Mouse (Mus musculus) C2C12 (cell line): ENCODE data around the gene Gucy1a1. TPM values are rescaled to one million over a fixed set of nuclear protein-coding genes. Genes with fewer than 3 reads are reported as not detected.

Experiments used
- H3K27me3 ChIP-seq: one replicate; pipeline ENCODE4 v1.6.1; 2011; ENCODE audit not compliant: control insufficient read depth, insufficient read depth, insufficient read length
- H3K36me3 ChIP-seq: one replicate; pipeline ENCODE4 v1.6.1; 2011; ENCODE audit not compliant: control insufficient read depth, insufficient read depth
- H3K4me3 ChIP-seq: one replicate; pipeline ENCODE4 v1.5.1; 2011; ENCODE audit warnings: mild to moderate bottlenecking, control low read depth; ENCODE audit not compliant: poor library complexity, insufficient read depth, severe bottlenecking
- H3K79me2 ChIP-seq: one replicate; pipeline ENCODE4 v1.6.1; 2011; ENCODE audit not compliant: control insufficient read depth, insufficient read depth
- H3K79me3 ChIP-seq: one replicate; pipeline ENCODE4 v1.6.1; 2011; ENCODE audit warnings: low read depth, control low read depth
- H3ac ChIP-seq: one replicate; pipeline ENCODE3; 2011; ENCODE audit warnings: low read depth; ENCODE audit not compliant: control insufficient read depth, insufficient read length
- CEBPB ChIP-seq: IDR thresholded peaks from one replicate; pipeline ENCODE4 v1.6.1; 2011; ENCODE audit warnings: low read depth, mild to moderate bottlenecking, control low read depth, moderate library complexity
- CTCF ChIP-seq: IDR thresholded peaks from one replicate; pipeline ENCODE4 v1.5.1; 2011; ENCODE audit not compliant: control insufficient read depth, insufficient read depth, insufficient read length
- FOSL1 ChIP-seq: IDR thresholded peaks from one replicate; pipeline ENCODE4 v1.8.0; 2011; ENCODE audit warnings: mild to moderate bottlenecking, low read length; ENCODE audit not compliant: poor library complexity, insufficient read depth, severe bottlenecking
- MAX ChIP-seq: IDR thresholded peaks from one replicate; pipeline ENCODE4 v1.6.1; 2011; ENCODE audit warnings: mild to moderate bottlenecking, control low read depth
- MYOD1 ChIP-seq: IDR thresholded peaks from one replicate; pipeline ENCODE4 v1.6.1; 2011; ENCODE audit warnings: low read depth; ENCODE audit not compliant: control insufficient read depth, insufficient read length
- MYOG ChIP-seq: IDR thresholded peaks from one replicate; pipeline ENCODE4 v1.6.1; 2011; ENCODE audit not compliant: control insufficient read depth, insufficient read length; ENCODE audit errors: extremely low read depth
- USF1 ChIP-seq: IDR thresholded peaks from one replicate; pipeline ENCODE4 v1.6.1; 2011; ENCODE audit warnings: low read depth, mild to moderate bottlenecking, control low read depth, moderate library complexity
- polyA plus RNA-seq: library from polyadenylated mRNA; unstranded; fragments of >200 nt; fragmentation: generic; extraction: Trizol; gene quantifications from one replicate; pipeline ENCODE4 v1.2.1, GENCODE M21; 2012; ENCODE audit warnings: missing spikeins

Gene Gucy1a1
- polyA plus RNA-seq, 1 experiment: not detected

DNA sequence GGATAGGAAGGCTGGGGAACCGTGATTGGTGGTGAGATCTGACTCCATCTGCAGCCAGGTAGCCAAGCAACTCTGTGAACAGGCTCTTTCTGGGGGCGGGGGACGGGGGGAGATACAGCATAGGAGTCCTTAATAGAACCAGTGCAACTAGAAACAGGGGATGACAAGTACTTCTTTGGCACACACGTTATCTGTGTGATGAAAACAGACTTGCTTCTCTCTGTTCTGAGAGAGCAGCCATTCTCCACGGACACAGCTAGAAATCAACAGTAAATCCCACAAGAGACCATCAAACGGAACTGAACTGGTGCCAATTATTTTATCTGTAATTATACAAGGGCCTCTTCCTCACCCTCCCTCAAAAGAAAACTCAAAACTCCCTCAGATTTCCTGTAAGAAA lies 41.4 kb downstream of the Gucy1a1 start:
- H3K4me3 ChIP-seq: no peak overlapping the region
- no peak for TF ChIP-seq CTCF
- TF ChIP-seq MYOG: no peak
- TF ChIP-seq MAX: no peak
- no peak for TF ChIP-seq CEBPB
- TF ChIP-seq FOSL1: no peak
- no peak for TF ChIP-seq USF1
- no peak for TF ChIP-seq MYOD1
- H3K27me3 ChIP-seq: peaks cover 12% of the 10 kb centered on the region
- no peaks in the 10 kb centered on the region for H3K36me3 ChIP-seq
- H3K79me2 ChIP-seq: no peaks in the 10 kb centered on the region
- H3ac ChIP-seq: no peak overlapping the region
- H3K79me3 ChIP-seq: no peaks in the 10 kb centered on the region

DNA sequence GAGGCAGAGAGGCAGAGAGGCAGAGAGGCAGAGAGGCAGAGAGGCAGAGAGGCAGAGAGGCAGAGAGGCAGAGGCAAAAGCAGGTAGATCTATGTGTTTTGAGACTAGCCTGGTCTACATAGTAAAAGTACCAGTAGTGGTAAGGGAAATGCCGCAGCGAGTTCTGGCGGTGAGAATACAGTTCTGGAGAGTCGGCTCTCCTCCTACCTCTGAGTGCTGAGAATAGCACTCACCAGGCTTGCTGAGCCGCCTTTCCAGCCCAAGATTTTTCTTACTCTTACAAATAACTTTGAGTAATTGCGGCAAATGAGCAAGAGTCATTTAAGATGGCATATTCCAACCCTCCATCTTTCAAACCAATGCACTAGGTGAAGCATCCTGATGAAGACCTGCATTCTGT lies 46.5 kb downstream of the Gucy1a1 start:
- Histone ChIP-seq H3K27me3 (peaks cover 5% of the 10 kb centered on the region), H3K79me2 (no peaks in the 10 kb centered on the region), H3ac (no peak overlapping the region), H3K4me3 (no peak overlapping the region), H3K79me3 (no peaks in the 10 kb centered on the region), H3K36me3 (no peaks in the 10 kb centered on the region)
- TF ChIP-seq MYOG: no peak
- TF ChIP-seq CEBPB: no peak
- no peak for TF ChIP-seq FOSL1
- no peak for TF ChIP-seq CTCF
- TF ChIP-seq MYOD1: no peak
- no peak for TF ChIP-seq USF1
- TF ChIP-seq MAX: no peak

DNA sequence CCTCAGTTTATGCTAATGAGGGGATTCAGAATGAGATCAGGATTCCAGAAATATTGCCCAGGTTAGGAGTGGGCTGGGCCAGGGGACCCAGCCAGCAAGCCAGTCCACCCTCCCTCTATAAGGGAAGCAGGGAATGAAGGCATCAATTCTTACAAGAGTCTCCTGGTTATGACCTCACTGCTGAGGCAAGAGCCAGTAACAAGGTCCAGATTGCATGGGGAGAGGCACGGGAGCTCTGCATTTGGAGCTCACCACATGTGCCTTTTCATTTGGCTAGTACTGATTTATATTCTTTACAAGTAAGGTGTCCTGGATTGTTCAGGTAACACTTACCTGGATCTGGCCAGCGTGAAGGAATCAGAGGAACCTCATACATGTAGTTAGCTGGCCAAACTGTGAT lies 48.8 kb downstream of the Gucy1a1 start:
- TF ChIP-seq CEBPB (no peak), MYOD1 (no peak), MAX (no peak), USF1 (no peak), FOSL1 (no peak), CTCF (no peak), MYOG (no peak)
- Histone ChIP-seq H3K36me3 (no peaks in the 10 kb centered on the region), H3K79me3 (no peaks in the 10 kb centered on the region), H3K79me2 (no peaks in the 10 kb centered on the region), H3K4me3 (no peak overlapping the region), H3ac (no peak overlapping the region), H3K27me3 (peaks cover 5% of the 10 kb centered on the region)

DNA sequence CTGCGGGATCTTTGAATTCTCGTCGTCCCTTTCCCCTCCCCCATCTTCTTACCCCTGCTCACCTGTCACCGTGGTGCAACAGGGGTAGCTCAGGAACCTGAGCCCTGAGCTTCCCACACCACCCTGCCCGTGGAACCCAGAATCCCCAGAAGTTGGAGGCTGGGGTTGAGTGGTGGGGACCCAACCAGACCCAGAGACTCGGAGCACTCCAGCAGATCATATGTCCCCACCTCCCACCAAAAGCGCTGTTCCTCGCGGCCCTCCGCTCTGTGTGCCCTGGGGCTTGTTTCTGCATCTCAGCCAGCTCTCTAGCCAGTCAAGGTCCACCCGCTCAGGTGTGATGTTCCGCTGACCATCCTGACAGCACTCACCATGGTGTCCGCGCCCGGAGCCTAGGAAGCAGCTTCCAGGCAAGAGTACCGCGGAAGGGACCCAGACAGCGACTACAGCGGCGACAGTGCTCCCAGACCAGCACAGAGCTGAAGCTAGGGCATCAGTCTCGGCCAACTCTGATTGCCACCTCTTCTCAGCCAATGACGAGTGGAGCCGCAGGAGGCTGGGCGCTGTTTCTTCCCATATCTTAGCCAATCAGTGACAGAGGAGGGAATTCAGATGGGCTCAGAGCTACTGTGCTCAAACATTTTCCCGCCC lies 71.3 kb downstream of the Gucy1a1 start, which contains the start of gene Gucy1b1:
TSS of gene Gucy1b1 (minus strand) at position 489 of the 651 bp plus-strand sequence.
- no peak within 1 kb of the TSS for H3K4me3 ChIP-seq
- TF ChIP-seq CTCF: no peak
- H3K27me3 ChIP-seq: no peaks in the 10 kb centered on the region

DNA sequence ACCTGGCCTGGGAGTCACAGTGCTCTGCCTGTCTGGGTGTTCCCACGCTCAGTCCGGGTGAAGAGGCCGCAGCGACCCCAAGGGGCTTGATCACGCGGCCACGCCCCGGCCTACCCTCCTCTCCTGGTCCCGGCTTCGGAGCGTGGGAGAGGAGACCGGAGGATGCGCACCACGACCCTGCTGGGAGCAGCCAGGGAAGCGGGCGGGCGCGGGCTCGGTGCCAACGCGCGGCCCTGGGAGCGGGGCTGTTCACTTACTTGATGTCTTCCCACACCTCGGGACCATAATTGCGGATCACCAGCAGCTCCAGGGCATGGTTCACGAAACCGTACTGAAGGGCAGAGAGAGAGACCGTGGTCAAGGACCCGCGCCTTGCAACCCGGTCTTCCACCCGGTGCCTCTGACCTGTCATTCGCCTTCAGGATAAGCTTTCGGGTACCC lies 71.8 kb downstream of the Gucy1a1 start:
- no peaks in the 10 kb centered on the region for H3K36me3 ChIP-seq
- no peaks in the 10 kb centered on the region for H3K27me3 ChIP-seq
- H3K4me3 ChIP-seq: no peak overlapping the region
- TF ChIP-seq CTCF (no peak), USF1 (no peak), MYOG (no peak), CEBPB (no peak), MAX (no peak), MYOD1 (no peak), FOSL1 (no peak)
- H3K79me3 ChIP-seq: no peaks in the 10 kb centered on the region
- no peaks in the 10 kb centered on the region for H3K79me2 ChIP-seq
- H3ac ChIP-seq: no peak overlapping the region

More for the DNA sequence above, 71.3 kb downstream of the Gucy1a1 start, which contains the start of gene Gucy1b1:
- no peak within 1 kb of the TSS for H3ac ChIP-seq
- H3K79me2 ChIP-seq: no peaks in the 10 kb centered on the region
- no peaks in the 10 kb centered on the region for H3K79me3 ChIP-seq
- H3K36me3 ChIP-seq: no peaks in the 10 kb centered on the region

DNA sequence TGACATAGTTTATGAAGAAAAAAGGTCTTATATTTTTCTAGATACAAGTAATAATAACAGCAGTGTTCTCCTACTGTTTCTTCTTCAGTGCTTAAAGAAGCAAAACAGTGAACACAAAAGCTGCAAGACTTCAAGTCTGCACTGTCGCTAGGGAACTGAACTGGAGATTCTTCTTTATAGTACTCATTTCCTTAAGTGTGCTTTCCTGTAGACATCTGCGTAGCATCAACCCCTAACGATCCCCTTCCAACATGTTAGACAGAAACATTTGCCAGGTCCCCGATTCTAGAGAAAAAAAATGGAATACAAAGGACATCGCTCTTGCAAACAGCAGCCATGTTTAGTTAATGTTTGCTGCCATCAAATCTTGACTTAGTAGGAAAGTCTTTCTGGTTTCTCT lies 77.8 kb downstream of the Gucy1a1 start:
- Histone ChIP-seq H3K79me2 (no peaks in the 10 kb centered on the region), H3K79me3 (no peaks in the 10 kb centered on the region), H3K4me3 (no peak overlapping the region), H3K27me3 (no peaks in the 10 kb centered on the region), H3ac (no peak overlapping the region), H3K36me3 (no peaks in the 10 kb centered on the region)
- no peak for TF ChIP-seq USF1
- TF ChIP-seq CTCF: no peak
- TF ChIP-seq CEBPB: no peak
- no peak for TF ChIP-seq MYOG
- no peak for TF ChIP-seq MAX
- TF ChIP-seq FOSL1: no peak
- no peak for TF ChIP-seq MYOD1
